Mouse (Mus musculus) hindbrain, embryonic 11.5 days (tissue): Measurements from ENCODE around the gene Gm21974. TPM values are rescaled to one million over a fixed set of nuclear protein-coding genes. Genes with fewer than 3 reads are reported as not detected.
A peak's percentile ranks its signal among the peaks of the same experiment; 100 is the strongest.

Source experiments
- ATAC-seq: fragments of 200-750 bp; cut with Nextera tagmentation; 2 replicates; pipeline ENCODE4 v1.8.0; 2017; ENCODE audit warnings: mild to moderate bottlenecking, moderate TSS enrichment, moderate library complexity; ENCODE audit not compliant: low FRiP score
- DNase-seq: peaks from one replicate; pipeline ENCODE4 v3.0.0-alpha.2; 2015; ENCODE audit warnings: low spot score
- H3K27ac ChIP-seq: fragments of 300-500 bp; sonication (generic); 2 replicates; pipeline ENCODE4 v1.5.1; 2014; ENCODE audit warnings: mild to moderate bottlenecking, low read depth, low read length
- H3K27me3 ChIP-seq: fragments of 300-500 bp; sonication (generic); 2 replicates; pipeline ENCODE4 v1.6.1; 2014; ENCODE audit warnings: mild to moderate bottlenecking, low read length, moderate library complexity, mixed read lengths; ENCODE audit not compliant: control insufficient read depth, insufficient read depth
- H3K36me3 ChIP-seq: fragments of 300-500 bp; sonication (generic); 2 replicates; pipeline ENCODE4 v1.6.1; 2014; ENCODE audit warnings: mild to moderate bottlenecking, low read length, moderate library complexity, mixed read lengths; ENCODE audit not compliant: control insufficient read depth, insufficient read depth
- H3K4me1 ChIP-seq: fragments of 300-500 bp; sonication (generic); replicated peaks from 2 replicates; pipeline ENCODE4 v1.6.1; 2014; ENCODE audit warnings: low read length, mixed read lengths; ENCODE audit not compliant: control insufficient read depth, insufficient read depth
- H3K4me2 ChIP-seq: fragments of 300-500 bp; sonication (generic); replicated peaks from 2 replicates; pipeline ENCODE4 v1.6.1; 2014; ENCODE audit warnings: mild to moderate bottlenecking, low read depth, low read length
- H3K4me3 ChIP-seq: fragments of 300-500 bp; sonication (generic); 2 replicates; pipeline ENCODE4 v1.5.1; 2014; ENCODE audit warnings: low read depth, low read length
- H3K9ac ChIP-seq: fragments of 300-500 bp; sonication (generic); 2 replicates; pipeline ENCODE4 v1.6.1; 2014; ENCODE audit warnings: low read depth, low read length
- H3K9me3 ChIP-seq: fragments of 300-500 bp; sonication (generic); 2 replicates; pipeline ENCODE4 v1.6.1; 2016; ENCODE audit warnings: low read length; ENCODE audit not compliant: control insufficient read depth
- WGBS: fragments of 180-500 bp; shearing (Covaris S2); extraction: QIAGEN DNeasy Blood & Tissue Kit; methylation state at CpG from one replicate; pipeline ENCODE4 v1.1.7; 2014; 5-methylcytosine and 5-hydroxymethylcytosine counted together
- polyA plus RNA-seq: library from polyadenylated mRNA; unstranded; fragments of >200 nt; fragmentation: Nextera tagmentation; extraction: Ambion mirVana; gene quantifications from 2 replicates; pipeline ENCODE4 v1.2.1, GENCODE M21; 2014

The Gm21974 gene
- polyA plus RNA-seq, 1 experiment from 2014 or later: not detected

DNA sequence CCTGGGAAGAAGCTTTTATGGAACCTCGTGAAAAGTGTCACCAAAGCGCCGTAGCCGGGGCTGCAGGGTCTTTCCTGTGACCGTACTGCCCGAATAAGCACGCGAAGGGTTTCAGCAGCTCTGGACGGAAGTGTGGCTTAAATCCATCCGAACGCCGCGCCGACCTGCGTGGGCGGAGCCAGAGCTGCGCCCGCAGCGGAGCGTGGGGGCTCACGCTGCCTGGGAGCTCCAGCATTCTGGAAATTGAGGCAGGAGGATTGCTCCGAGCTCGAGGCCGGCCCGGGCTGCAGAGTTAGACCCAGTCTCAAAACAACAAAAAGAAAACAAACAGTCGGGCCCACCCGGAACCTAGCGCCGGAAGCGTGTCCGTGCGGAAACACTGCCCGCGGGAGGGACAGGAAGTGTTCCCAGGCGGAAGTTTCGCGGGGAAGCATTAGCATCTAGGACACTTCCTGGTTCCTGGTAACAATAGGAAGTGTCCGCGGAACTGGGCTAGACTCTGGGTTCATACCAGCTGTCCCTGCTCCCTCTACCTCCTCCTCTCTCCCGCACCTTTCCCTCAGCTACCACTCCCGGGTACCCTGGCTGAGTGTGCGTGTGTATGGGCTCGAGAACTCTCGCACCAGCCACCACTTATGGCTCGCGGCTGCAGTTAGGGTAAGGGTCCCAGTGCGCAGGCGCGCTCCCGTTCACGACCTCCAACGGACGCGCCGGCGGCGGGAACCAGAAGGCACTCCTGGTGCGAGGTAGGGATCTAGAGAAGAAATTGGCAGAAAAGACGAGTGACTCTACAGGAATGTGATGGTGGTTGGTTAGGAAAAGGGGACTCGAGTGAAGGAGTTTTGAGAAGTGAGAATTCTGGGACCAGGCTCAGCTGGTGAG is 18.5 kb downstream of the Gm21974 start, which contains the start of gene Zfp668:
Gene Zfp668 (minus strand): TSS at position 362 of the 882 bp plus-strand sequence.
- Histone ChIP-seq H3K9me3 (no peaks in the 10 kb centered on the region), H3K27ac (peak within 1 kb of the TSS; percentile 99), H3K4me3 (peak within 1 kb of the TSS; percentile 68), H3K9ac (peak within 1 kb of the TSS; percentile 98), H3K36me3 (peaks cover 23% of the 10 kb centered on the region), H3K4me2 (peak within 1 kb of the TSS; percentile 69), H3K27me3 (no peaks in the 10 kb centered on the region), H3K4me1 (peaks cover 6% of the 10 kb centered on the region)
- peak; percentile 69 for ATAC-seq
- DNase-seq: peak; percentile 94
- under 1% methylated on average over 60 of the region's 60 CpGs for WGBS

DNA sequence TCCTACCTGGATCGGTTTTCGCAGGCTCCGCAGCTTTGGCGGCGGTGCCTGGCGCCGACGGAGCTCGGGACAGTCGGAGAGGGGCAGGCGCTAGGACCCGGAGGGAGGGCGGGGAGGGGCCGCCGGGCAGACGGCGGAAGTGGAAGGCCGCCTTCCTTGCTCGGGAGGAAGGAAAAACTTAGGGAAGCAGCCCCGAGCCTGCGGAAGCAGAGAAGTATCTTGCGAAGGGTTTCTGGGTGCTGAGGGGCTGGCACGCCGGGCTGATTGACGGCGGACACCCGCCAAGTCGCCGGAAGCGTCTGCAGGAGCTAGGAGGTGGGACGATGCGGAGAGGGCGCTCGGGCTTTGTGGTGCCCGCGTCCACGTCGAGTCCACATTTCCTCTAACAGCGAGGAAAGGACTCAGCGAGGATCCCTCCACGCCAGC is 19.2 kb downstream of the Gm21974 start, which contains the start of gene Zfp646:
Gene Zfp646 (plus strand): TSS at position 181 of the 426 bp plus-strand sequence.
- peaks cover 22% of the 10 kb centered on the region for H3K36me3 ChIP-seq
- peak within 1 kb of the TSS; percentile 98 for H3K9ac ChIP-seq
- peaks cover 6% of the 10 kb centered on the region for H3K4me1 ChIP-seq
- ATAC-seq (peak; percentile 91), DNase-seq (peak; percentile 93)
- H3K27ac ChIP-seq: peak within 1 kb of the TSS; percentile 99
- no peaks in the 10 kb centered on the region for H3K27me3 ChIP-seq
- peak within 1 kb of the TSS; percentile 69 for H3K4me2 ChIP-seq
- no peaks in the 10 kb centered on the region for H3K9me3 ChIP-seq
- WGBS: under 1% methylated on average over 41 of the region's 41 CpGs
- peak within 1 kb of the TSS; percentile 68 for H3K4me3 ChIP-seq

DNA sequence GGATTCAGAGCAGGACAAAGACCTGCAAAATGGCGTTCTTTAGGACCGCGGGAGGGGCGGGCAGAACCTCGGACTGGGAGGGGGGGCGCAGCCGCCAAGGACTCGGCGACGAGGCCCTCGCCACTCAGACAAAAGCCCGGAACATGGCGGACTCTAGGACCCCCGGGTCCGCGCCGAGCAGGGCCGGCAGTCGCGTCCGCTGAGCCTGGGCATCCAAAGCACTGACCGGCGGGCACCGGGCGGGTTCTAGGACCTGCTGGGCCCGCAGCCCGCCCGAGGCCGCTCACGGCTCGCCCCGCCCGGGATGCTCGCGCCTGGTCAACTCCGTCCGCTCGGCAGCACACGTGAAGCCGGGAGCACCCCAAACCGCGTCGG is 19.6 kb downstream of the Gm21974 start:
- no peaks in the 10 kb centered on the region for H3K27me3 ChIP-seq
- H3K27ac ChIP-seq: peak overlapping the region; percentile 99
- peaks cover 6% of the 10 kb centered on the region for H3K4me1 ChIP-seq
- DNase-seq: peak; percentile 99
- peak overlapping the region; percentile 98 for H3K9ac ChIP-seq
- H3K36me3 ChIP-seq: peaks cover 18% of the 10 kb centered on the region
- peak overlapping the region; percentile 69 for H3K4me2 ChIP-seq
- ATAC-seq: peak; percentile 94
- WGBS: 1% methylated on average over 42 of the region's 43 CpGs
- peak overlapping the region; percentile 68 for H3K4me3 ChIP-seq
- H3K9me3 ChIP-seq: no peaks in the 10 kb centered on the region

DNA sequence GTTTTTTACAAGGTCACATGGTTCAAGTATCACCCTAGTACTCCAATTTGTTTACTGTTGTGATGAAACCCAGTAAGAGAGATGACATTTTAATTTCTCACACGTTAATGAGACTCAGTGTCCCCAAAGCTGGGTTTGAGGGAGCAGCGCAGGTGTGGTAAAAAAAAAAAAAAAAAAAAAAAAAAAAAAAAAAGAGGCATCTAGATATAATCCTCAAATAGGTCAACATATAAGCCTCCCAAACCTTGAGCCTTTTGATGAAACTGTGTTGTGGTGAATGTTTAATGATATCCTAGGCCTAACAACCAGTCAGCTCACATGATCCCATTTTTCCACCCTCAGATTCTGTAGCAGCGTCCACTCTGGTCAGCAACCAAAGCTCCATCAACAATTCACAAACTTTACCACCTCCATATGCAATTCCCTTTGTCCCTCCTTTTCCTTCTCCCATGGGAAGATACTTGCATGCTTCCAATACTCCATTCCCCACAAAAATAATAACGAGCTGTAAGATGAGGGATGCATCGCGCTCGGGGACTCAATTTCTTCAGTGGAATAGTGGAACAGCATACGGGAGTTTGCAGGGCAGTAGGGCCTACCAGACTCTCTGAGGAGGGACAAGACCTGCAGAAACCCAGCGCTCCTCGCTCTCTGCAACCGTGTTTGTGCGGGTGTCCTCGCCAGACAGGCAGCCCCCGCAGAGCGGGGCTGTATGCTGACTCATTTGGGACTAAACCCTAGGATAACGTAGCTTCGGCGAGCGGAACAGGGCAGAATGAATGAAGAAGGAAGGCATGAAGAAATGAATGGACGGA is 20.2 kb downstream of the Gm21974 start:
- Histone ChIP-seq H3K27ac (peak overlapping the region; percentile 99), H3K36me3 (peaks cover 12% of the 10 kb centered on the region), H3K4me1 (peaks cover 6% of the 10 kb centered on the region), H3K4me2 (peak overlapping the region; percentile 47), H3K9me3 (no peaks in the 10 kb centered on the region), H3K27me3 (no peaks in the 10 kb centered on the region), H3K9ac (peak overlapping the region; percentile 98), H3K4me3 (peak overlapping the region; percentile 68)
- 5% methylated on average over 20 of the region's 20 CpGs for WGBS
- no peak for DNase-seq
- ATAC-seq: peak; percentile 37; the same call in 1 of the 2 replicates

DNA sequence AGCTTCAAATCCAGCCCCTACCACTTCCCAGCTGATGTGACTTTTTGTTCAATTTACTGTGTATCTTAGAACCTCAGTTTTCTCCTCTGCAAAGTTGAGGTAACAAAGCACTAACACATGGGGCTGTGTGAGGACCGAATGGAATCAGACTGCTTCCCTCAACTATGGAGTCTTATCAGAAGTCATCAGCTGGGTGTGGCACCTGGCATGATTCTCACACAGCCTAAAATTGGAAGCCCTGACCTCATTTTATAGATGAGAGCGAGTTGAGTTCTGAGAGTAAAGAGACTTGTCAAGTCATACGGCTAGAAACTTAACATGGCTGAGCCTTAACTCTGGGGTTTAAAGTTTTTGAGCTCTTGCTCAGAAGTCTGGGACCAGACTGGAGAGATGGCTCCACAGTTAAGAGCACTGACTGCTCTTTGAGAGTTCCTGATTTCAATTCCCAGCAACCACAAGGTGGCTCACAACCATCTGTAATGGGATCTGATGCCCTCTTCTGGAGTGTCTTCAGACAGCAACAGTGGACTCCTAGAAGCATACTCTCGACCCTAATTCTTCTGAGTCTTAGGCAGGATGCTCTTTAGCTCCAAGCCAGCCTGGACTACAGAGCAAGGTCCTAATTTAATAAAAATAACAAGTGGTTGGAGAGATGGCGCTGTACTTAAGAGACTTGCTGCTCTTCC is 25.0 kb downstream of the Gm21974 start:
- H3K9ac ChIP-seq: no peak overlapping the region
- H3K4me2 ChIP-seq: no peak overlapping the region
- no peak overlapping the region for H3K4me3 ChIP-seq
- peaks cover 4% of the 10 kb centered on the region; the same call in 1 of the 2 replicates for H3K4me1 ChIP-seq
- DNase-seq (no peak), ATAC-seq (no peak)
- H3K36me3 ChIP-seq: peaks cover 12% of the 10 kb centered on the region
- H3K9me3 ChIP-seq: no peaks in the 10 kb centered on the region
- WGBS: 82% methylated on average over 5 of the region's 5 CpGs
- H3K27ac ChIP-seq: no peak overlapping the region
- H3K27me3 ChIP-seq: no peaks in the 10 kb centered on the region

DNA sequence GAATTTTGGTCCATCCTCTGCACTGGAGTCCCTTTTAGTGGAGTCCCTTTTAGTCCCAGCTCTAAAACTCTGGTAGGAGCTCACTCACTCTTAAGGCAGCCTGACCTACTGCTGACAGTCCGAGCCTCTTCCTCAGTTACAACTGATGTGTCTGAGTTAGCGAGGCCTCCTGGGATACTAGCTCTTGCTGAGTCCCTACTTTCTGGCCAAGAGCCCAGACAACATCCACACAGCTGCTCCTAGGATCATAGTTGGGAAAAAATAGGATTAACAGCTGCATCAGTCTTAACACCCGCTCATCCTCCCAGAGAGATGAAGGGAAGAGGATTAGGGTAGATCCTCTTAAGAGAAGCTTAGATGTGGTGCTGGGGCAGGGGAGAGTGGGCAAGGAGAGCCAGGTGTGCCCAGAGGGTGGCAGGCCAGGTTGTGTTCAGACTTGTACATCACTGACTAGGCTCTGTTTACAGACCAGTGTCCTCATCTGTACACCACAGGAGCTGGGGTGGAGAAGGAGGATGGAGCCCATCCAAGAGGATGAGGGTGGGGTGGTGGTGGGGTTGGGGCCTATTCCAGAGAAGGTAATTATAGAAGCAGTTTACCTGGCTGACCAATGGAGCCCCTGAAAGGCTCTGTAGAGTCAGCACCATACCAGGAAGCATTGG is 26.0 kb downstream of the Gm21974 start:
- 92% methylated on average over 3 of the region's 3 CpGs for WGBS
- Histone ChIP-seq H3K4me3 (no peak overlapping the region), H3K36me3 (peaks cover 12% of the 10 kb centered on the region), H3K4me1 (peaks cover 4% of the 10 kb centered on the region; the same call in 1 of the 2 replicates), H3K27ac (no peak overlapping the region), H3K4me2 (no peak overlapping the region), H3K9me3 (no peaks in the 10 kb centered on the region), H3K9ac (no peak overlapping the region), H3K27me3 (no peaks in the 10 kb centered on the region)
- ATAC-seq: no peak
- no peak for DNase-seq

DNA sequence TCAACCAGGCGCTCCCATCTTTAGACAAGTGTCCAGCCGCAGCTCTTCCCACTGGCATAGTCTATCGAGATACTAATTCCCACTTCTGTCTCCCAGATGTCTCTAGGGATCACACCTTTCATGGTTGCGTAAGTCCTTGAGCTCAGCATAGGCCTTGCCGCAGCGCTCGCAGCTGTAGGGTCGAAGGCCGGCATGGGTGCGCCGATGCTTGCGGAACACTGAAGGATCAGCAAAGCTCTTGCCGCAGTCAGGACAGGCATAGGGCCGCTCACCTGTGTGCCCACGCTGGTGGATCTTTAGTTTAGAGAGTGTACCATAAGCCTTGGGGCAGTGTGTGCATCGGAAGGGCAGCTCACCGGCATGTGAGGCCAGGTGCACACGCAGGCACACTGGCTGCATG is 27.6 kb downstream of the Gm21974 start:
- Histone ChIP-seq H3K9me3 (no peaks in the 10 kb centered on the region), H3K4me2 (no peak overlapping the region), H3K27me3 (no peaks in the 10 kb centered on the region), H3K36me3 (peaks cover 12% of the 10 kb centered on the region), H3K4me3 (no peak overlapping the region), H3K9ac (no peak overlapping the region), H3K27ac (no peak overlapping the region), H3K4me1 (no peaks in the 10 kb centered on the region)
- ATAC-seq: no peak
- 98% methylated on average over 18 of the region's 18 CpGs for WGBS
- no peak for DNase-seq

DNA sequence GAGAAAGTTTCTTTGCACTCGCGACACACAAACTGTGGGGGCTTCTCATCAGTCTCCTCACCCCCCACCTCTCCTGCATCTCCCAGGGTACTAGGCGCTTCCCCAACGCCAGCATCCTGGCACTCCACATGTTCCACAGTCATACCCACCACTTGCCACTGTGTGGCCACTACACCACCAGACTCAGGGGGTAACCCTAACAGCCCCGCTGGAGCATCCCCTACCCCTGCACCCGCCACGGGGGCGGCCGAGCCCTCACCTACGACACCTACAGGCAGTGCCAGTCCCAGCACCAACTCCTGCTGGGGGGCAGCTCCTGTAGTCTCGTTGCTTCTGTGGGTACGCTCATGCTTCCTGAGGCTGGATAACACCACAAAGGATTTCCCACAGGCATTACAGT is 28.8 kb downstream of the Gm21974 start:
- H3K9me3 ChIP-seq: no peaks in the 10 kb centered on the region
- H3K27me3 ChIP-seq: no peaks in the 10 kb centered on the region
- no peak overlapping the region for H3K9ac ChIP-seq
- H3K4me3 ChIP-seq: no peak overlapping the region
- peaks cover 12% of the 10 kb centered on the region for H3K36me3 ChIP-seq
- no peak overlapping the region for H3K4me2 ChIP-seq
- 93% methylated on average over 12 of the region's 12 CpGs for WGBS
- DNase-seq (no peak), ATAC-seq (no peak)
- H3K27ac ChIP-seq: no peak overlapping the region
- no peaks in the 10 kb centered on the region for H3K4me1 ChIP-seq
